15 mouse cellular contexts compared by ENCODE assay signal in the genomic region with DNA sequence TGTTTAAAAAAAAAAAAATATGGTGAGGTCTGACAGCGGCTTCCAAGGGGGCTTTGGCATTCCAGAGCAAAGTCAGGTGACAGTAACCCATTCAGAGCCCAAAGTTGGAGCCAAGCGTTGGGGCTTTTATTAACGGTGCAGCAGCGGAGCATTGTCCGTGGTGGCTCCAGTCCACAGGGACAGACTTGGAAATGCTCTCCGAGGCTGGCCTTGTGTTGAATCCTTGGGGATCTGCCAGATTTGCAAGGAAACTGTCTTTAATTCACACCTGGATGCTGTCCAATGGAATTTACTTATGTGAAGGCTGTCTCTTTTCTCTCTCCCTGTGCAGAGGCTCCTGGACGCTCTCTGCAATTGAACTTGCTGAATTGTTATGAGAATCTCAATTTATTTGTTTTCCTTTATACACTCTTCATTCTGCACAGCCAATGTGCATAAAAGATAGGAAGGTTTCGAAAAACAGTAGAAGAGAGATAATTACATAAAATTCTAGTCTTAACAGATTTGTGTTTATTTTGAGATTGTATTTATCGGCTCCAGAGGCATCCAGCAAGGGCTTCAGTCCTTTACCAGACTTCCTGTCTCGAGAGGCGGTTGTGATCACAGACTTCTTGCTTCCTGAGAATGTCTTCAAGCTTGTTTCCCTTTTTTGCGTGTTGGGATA. TPM values are rescaled to one million over a fixed set of nuclear protein-coding genes. Genes with fewer than 3 reads are reported as not detected.
DNase-seq lines count a peak whose midpoint lies in the region; ATAC-seq and TF ChIP-seq lines count a peak whose summit lies in the region.
"Had no signal": no experiment of that assay in that cellular context is flagged by ENCODE, and none has a peak within 500 bp of the region (broad histone marks: within the 10 kb centered on the region; RNA-seq: fewer than 3 reads in every experiment).

No protein-coding gene starts in this region.

- no peaks in the 10 kb centered on the region for H3K27me3 ChIP-seq in intestine, embryonic 14.5 days (replicated peaks; ENCODE audit: control insufficient read depth, insufficient read depth, low read length)
- H3K27me3 ChIP-seq in intestine, postnatal 0 days (replicated peaks; ENCODE audit: control insufficient read depth, insufficient read depth, low read length), result no peaks in the 10 kb centered on the region
- H3K27me3 ChIP-seq in stomach, embryonic 14.5 days (ENCODE audit: control insufficient read depth, insufficient read depth, low read length), result no peaks in the 10 kb centered on the region
- H3K27me3 ChIP-seq in stomach, postnatal 0 days (ENCODE audit: control insufficient read depth, insufficient read depth, low read length), result no peaks in the 10 kb centered on the region

- no peak for ATAC-seq in intestine, embryonic 14.5 days (replicated peaks; ENCODE audit: low FRiP score, low TSS enrichment, low read depth)
- ATAC-seq in intestine, postnatal 0 days, result no peak
- ATAC-seq in stomach, embryonic 14.5 days (ENCODE audit: insufficient number of reproducible peaks, insufficient read depth, low FRiP score, low read depth), result no peak
- no peak for ATAC-seq in stomach, postnatal 0 days (ENCODE audit: low FRiP score, low TSS enrichment)
- no peak for ATAC-seq in monocyte, adult 5-6 weeks (replicated peaks; ENCODE audit: insufficient number of reproducible peaks, low FRiP score, low TSS enrichment, poor library complexity, severe bottlenecking)

- no peaks in the 10 kb centered on the region for H3K36me3 ChIP-seq in intestine, embryonic 14.5 days (ENCODE audit: control insufficient read depth, insufficient read depth, low read length)
- no peaks in the 10 kb centered on the region for H3K36me3 ChIP-seq in intestine, postnatal 0 days (ENCODE audit: control insufficient read depth, insufficient read depth)
- H3K36me3 ChIP-seq in stomach, embryonic 14.5 days (ENCODE audit: control insufficient read depth, insufficient read depth, low read length), result no peaks in the 10 kb centered on the region
- no peaks in the 10 kb centered on the region for H3K36me3 ChIP-seq in stomach, postnatal 0 days (ENCODE audit: control insufficient read depth, insufficient read depth, low read length)
- H3K36me3 ChIP-seq: G1E had no signal

- peak; percentile 43 to 48 for DNase-seq in cerebellum, postnatal 10 days
- DNase-seq in cerebellum, adult 9-11 months, result no peak
- DNase-seq in intestine, embryonic 14.5 days (ENCODE audit: low spot score), result no peak
- no peak for DNase-seq in stomach, postnatal 0 days (ENCODE audit: low spot score)
- no peak for DNase-seq in left cerebral cortex, postnatal 10 days (ENCODE audit: extremely low spot score in 1 of 2, low spot score in 2 of 2)
- DNase-seq: cerebellum, adult 11 months; kidney, adult 8-10 months; thymus, postnatal 36 days had no signal

- peaks cover 49% of the 10 kb centered on the region for H3K4me1 ChIP-seq in intestine, embryonic 14.5 days (replicated peaks; ENCODE audit: control insufficient read depth, insufficient read depth, low read length)
- H3K4me1 ChIP-seq in intestine, postnatal 0 days (replicated peaks; ENCODE audit: control insufficient read depth, insufficient read depth, low read length), result peaks cover 4% of the 10 kb centered on the region; the same call in 1 of the 2 replicates
- peaks cover 22% of the 10 kb centered on the region for H3K4me1 ChIP-seq in stomach, embryonic 14.5 days (ENCODE audit: control insufficient read depth, insufficient read depth, low read length)
- no peaks in the 10 kb centered on the region for H3K4me1 ChIP-seq in stomach, postnatal 0 days (replicated peaks; ENCODE audit: control insufficient read depth, insufficient read depth)

- H3K4me2 ChIP-seq in intestine, embryonic 14.5 days (ENCODE audit: low read length), result no peak overlapping the region
- H3K4me2 ChIP-seq in intestine, postnatal 0 days (replicated peaks; ENCODE audit: low read depth), result no peak overlapping the region
- no peak overlapping the region for H3K4me2 ChIP-seq in stomach, embryonic 14.5 days (replicated peaks; ENCODE audit: low read depth, low read length)
- H3K4me2 ChIP-seq in stomach, postnatal 0 days (replicated peaks; ENCODE audit: low read depth), result no peak overlapping the region

- no peak for TF ChIP-seq EP300 in stomach, postnatal 0 days (optimal IDR thresholded peaks at IDR 0.05)

- 35% methylated on average over 12 of the region's 12 CpGs for WGBS in intestine, embryonic 14.5 days
- 57% methylated on average over 12 of the region's 12 CpGs for WGBS in intestine, postnatal 0 days
- 41% methylated on average over 12 of the region's 12 CpGs for WGBS in stomach, embryonic 14.5 days
- WGBS in stomach, postnatal 0 days, result 44% methylated on average over 12 of the region's 12 CpGs

- no peak overlapping the region for H3K9ac ChIP-seq in intestine, embryonic 14.5 days (ENCODE audit: low read length)
- no peak overlapping the region for H3K9ac ChIP-seq in intestine, postnatal 0 days (ENCODE audit: low read depth, low read length)
- no peak overlapping the region for H3K9ac ChIP-seq in stomach, embryonic 14.5 days (replicated peaks; ENCODE audit: low read depth, low read length)
- H3K9ac ChIP-seq in stomach, postnatal 0 days (ENCODE audit: low read length), result no peak overlapping the region
- H3K9ac ChIP-seq: liver, embryonic 14.5 days had no signal

- no peak overlapping the region for H3K4me3 ChIP-seq in intestine, embryonic 14.5 days (ENCODE audit: low read depth, low read length)
- no peak overlapping the region for H3K4me3 ChIP-seq in intestine, postnatal 0 days (ENCODE audit: low read depth, low read length)
- H3K4me3 ChIP-seq in stomach, embryonic 14.5 days (ENCODE audit: low read depth, low read length), result no peak overlapping the region
- no peak overlapping the region for H3K4me3 ChIP-seq in stomach, postnatal 0 days (ENCODE audit: low read depth, low read length)
- H3K4me3 ChIP-seq: left cerebral cortex, adult 2 months had no signal

- H3K27ac ChIP-seq in intestine, embryonic 14.5 days (ENCODE audit: low read depth), result peak overlapping the region; percentile 30; the same call in 1 of the 2 replicates
- no peak overlapping the region for H3K27ac ChIP-seq in intestine, postnatal 0 days (ENCODE audit: low read depth, low read length)
- peak overlapping the region; percentile 56; the same call in 1 of the 2 replicates for H3K27ac ChIP-seq in stomach, embryonic 14.5 days (ENCODE audit: low read length)
- H3K27ac ChIP-seq in stomach, postnatal 0 days (replicated peaks), result no peak overlapping the region
- H3K27ac ChIP-seq: left cerebral cortex, adult 2 months; liver, embryonic 14.5 days had no signal

- TF ChIP-seq CTCF in intestine, postnatal 0 days (IDR thresholded peaks at IDR 0.05; ENCODE audit: low read depth), result no peak
- TF ChIP-seq CTCF in stomach, postnatal 0 days (IDR thresholded peaks at IDR 0.05; ENCODE audit: low read depth), result no peak

- intact Hi-C loops in left cerebral cortex, postnatal 10 days (cut with DNase I), result no loop called here

- no peaks in the 10 kb centered on the region for H3K9me3 ChIP-seq in intestine, embryonic 14.5 days (ENCODE audit: control insufficient read depth, low read length)
- no peaks in the 10 kb centered on the region for H3K9me3 ChIP-seq in intestine, postnatal 0 days (ENCODE audit: control insufficient read depth)
- H3K9me3 ChIP-seq in stomach, embryonic 14.5 days (ENCODE audit: control insufficient read depth, low read depth, low read length), result no peaks in the 10 kb centered on the region
- no peaks in the 10 kb centered on the region for H3K9me3 ChIP-seq in stomach, postnatal 0 days (ENCODE audit: control insufficient read depth, low read length)

RNA-seq across cellular contexts. Expression of a gene that starts 58.6 kb away (rescaled TPM):
- not detected in 2 replicates for polyA plus RNA-seq in intestine, embryonic 14.5 days (2014; fragmentation: Nextera tagmentation; extraction: Ambion mirVana)
- polyA plus RNA-seq in intestine, postnatal 0 days (2015; fragmentation: Nextera tagmentation; extraction: Ambion mirVana), result not detected in 2 replicates
- polyA plus RNA-seq in stomach, embryonic 14.5 days (2014; fragmentation: Nextera tagmentation; extraction: Ambion mirVana), result not detected in 2 replicates
- polyA plus RNA-seq in stomach, postnatal 0 days (2015; fragmentation: Nextera tagmentation; extraction: Ambion mirVana), result 0.06 TPM in 1 of 2 replicates, not detected in the other
- total RNA-seq in monocyte, adult 5-6 weeks (2017), result 4.6 TPM in 1 of 3 replicates, not detected in the others
- total RNA-seq in left cerebral cortex, postnatal 10 days (2021), result under 1 TPM in 1 of 2 experiments, not detected in 1; 0.21 TPM
- total RNA-seq: megakaryocyte, adult 5-6 weeks had no signal
- polyA plus RNA-seq: G1E; liver, embryonic 14.5 days had no signal

Comparison
In these comparisons a context has a peak if more than half of its experiments do, and no peak if none do; other contexts are left out.
1. DNase-seq: peak in cerebellum, postnatal 10 days (2 of 2); none in cerebellum, adult 9-11 months (single experiment), intestine, embryonic 14.5 days (single experiment), stomach, postnatal 0 days (single experiment) and left cerebral cortex, postnatal 10 days (0 of 2).
2. H3K27ac ChIP-seq: peak in intestine, embryonic 14.5 days (single experiment) and stomach, embryonic 14.5 days (single experiment); none in intestine, postnatal 0 days (single experiment) and stomach, postnatal 0 days (single experiment).